19 mouse cellular contexts compared by ENCODE assay signal in genomic region chr7:88346035-88346434, GRCm38 (mm10).
DNase-seq lines count a peak whose midpoint lies in the region; ATAC-seq and TF ChIP-seq lines count a peak whose summit lies in the region.
"Had no signal": no experiment of that assay in that cellular context is flagged by ENCODE, and none has a peak within 500 bp of the region (broad histone marks: within the 10 kb centered on the region; RNA-seq: fewer than 3 reads in every experiment).

No protein-coding gene starts in this region.

- H3K4me1 ChIP-seq in liver, adult 2 months (ENCODE audit: control insufficient read depth, insufficient read depth, low read length) = no peaks in the 10 kb centered on the region
- no peaks in the 10 kb centered on the region for H3K4me1 ChIP-seq in liver, embryonic 12.5 days
- H3K4me1 ChIP-seq: hindbrain, embryonic 10.5 days; neural tube, embryonic 13.5 days had no signal

- WGBS in liver, adult 2 months = 78% methylated on average over 1 of the region's 1 CpGs
- WGBS in liver, embryonic 12.5 days (ENCODE audit: insufficient replicate concordance) = 45% methylated on average over 1 of the region's 1 CpGs

- H3K9ac ChIP-seq in liver, adult 2 months (ENCODE audit: low read depth, low read length) = no peak overlapping the region
- H3K9ac ChIP-seq in liver, embryonic 12.5 days = no peak overlapping the region
- H3K9ac ChIP-seq: neural tube, embryonic 13.5 days had no signal

- DNase-seq in frontal cortex, postnatal 14 days (ENCODE audit: low spot score in 2 of 2) = no peak
- peak; percentile 40 for DNase-seq in liver, adult 2 months (ENCODE audit: extremely low read depth, low read depth, low spot score)
- peak; percentile 17 to 64 for DNase-seq in frontal cortex, postnatal 36 days (ENCODE audit: low spot score in 2 of 2)
- DNase-seq in right cerebral cortex, postnatal 25 days = peak; percentile 5
- DNase-seq in kidney, postnatal 36 days = no peak
- DNase-seq: cerebellum, postnatal 14 days; heart, adult 2 months; kidney, adult 11 months; liver; thymus, postnatal 25 days had no signal

- H3K27me3 ChIP-seq in liver, adult 2 months (ENCODE audit: control insufficient read depth, insufficient read depth, low read length) = no peaks in the 10 kb centered on the region
- no peaks in the 10 kb centered on the region for H3K27me3 ChIP-seq in liver, embryonic 12.5 days (replicated peaks)
- H3K27me3 ChIP-seq: neural tube, embryonic 13.5 days had no signal

- no peak overlapping the region for H3K4me2 ChIP-seq in liver, embryonic 12.5 days
- H3K4me2 ChIP-seq: neural tube, embryonic 13.5 days had no signal

- H3K79me2 ChIP-seq in liver, adult 2 months (ENCODE audit: control insufficient read depth, insufficient read depth, low read length) = no peaks in the 10 kb centered on the region

- H3K36me3 ChIP-seq in liver, adult 2 months (ENCODE audit: control insufficient read depth, insufficient read depth, low read length) = no peaks in the 10 kb centered on the region
- no peaks in the 10 kb centered on the region for H3K36me3 ChIP-seq in liver, embryonic 12.5 days
- H3K36me3 ChIP-seq: G1E; hindbrain, embryonic 10.5 days; neural tube, embryonic 13.5 days had no signal

- no peaks in the 10 kb centered on the region for H3K9me3 ChIP-seq in liver, embryonic 12.5 days (replicated peaks)
- H3K9me3 ChIP-seq: hindbrain, embryonic 10.5 days; neural tube, embryonic 13.5 days had no signal

- peak; percentile 88 for ATAC-seq in frontal cortex, adult (ENCODE audit: low TSS enrichment)
- no peak for ATAC-seq in liver, embryonic 12.5 days
- ATAC-seq in megakaryocyte-erythroid progenitor cell, adult 5-6 weeks (replicated peaks; ENCODE audit: low FRiP score, low TSS enrichment, poor library complexity, severe bottlenecking) = no peak
- ATAC-seq: forebrain, embryonic 14.5 days; midbrain, embryonic 16.5 days had no signal

- TF ChIP-seq CTCF in liver, adult 2 months (IDR thresholded peaks at IDR 0.05; ENCODE audit: low read depth, low read length) = no peak

- no peak overlapping the region for H3K4me3 ChIP-seq in liver, adult 2 months (ENCODE audit: insufficient read depth, low read depth, low read length)
- H3K4me3 ChIP-seq in liver, embryonic 12.5 days = no peak overlapping the region
- H3K4me3 ChIP-seq: heart, adult 2 months; hindbrain, embryonic 10.5 days; neural tube, embryonic 13.5 days had no signal

- TF ChIP-seq POLR2A in liver, adult 2 months (IDR thresholded peaks at IDR 0.05; ENCODE audit: extremely low read depth, insufficient read depth, low read length) = no peak

- H3K27ac ChIP-seq in liver, adult 2 months (replicated peaks; ENCODE audit: insufficient read depth, low read depth, low read length) = no peak overlapping the region
- H3K27ac ChIP-seq in liver, embryonic 12.5 days = no peak overlapping the region
- H3K27ac ChIP-seq: heart, adult 2 months; hindbrain, embryonic 10.5 days; macrophage; neural tube, embryonic 13.5 days had no signal

Comparison
In these comparisons a context has a peak if more than half of its experiments do, and no peak if none do; other contexts are left out.
1. DNase-seq: peak in liver, adult 2 months (single experiment), frontal cortex, postnatal 36 days (2 of 2) and right cerebral cortex, postnatal 25 days (single experiment); none in frontal cortex, postnatal 14 days (0 of 2) and kidney, postnatal 36 days (0 of 2).